Mouse (Mus musculus) intestine, embryonic 14.5 days (tissue): ENCODE measurements around the gene Prr14l. TPM values are rescaled to one million over a fixed set of nuclear protein-coding genes. Genes with fewer than 3 reads are reported as not detected.

Source experiments
- polyA plus RNA-seq: library from polyadenylated mRNA; unstranded; fragments of >200 nt; fragmentation: Nextera tagmentation; extraction: Ambion mirVana; gene quantifications from 2 replicates; pipeline ENCODE4 v1.2.1, GENCODE M21; 2014

Gene Prr14l
- polyA plus RNA-seq, 1 experiment from 2014 or later, result 22.1 TPM

Other genes with a start within 250 kb of the Prr14l start
- gene Yes1, start 243.1 kb downstream of the Prr14l start, polyA plus RNA-seq, result 37.2 and 42.3 TPM in 2 replicates
- 93.8 and 96.4 TPM in 2 replicates for gene Pisd, start 68.6 kb downstream of the Prr14l start, polyA plus RNA-seq
- gene Gm20671, start 27.1 kb downstream of the Prr14l start, polyA plus RNA-seq, result not detected in 2 replicates
- 23.2 and 24.6 TPM in 2 replicates for gene Depdc5, start 9.4 kb upstream of the Prr14l start, polyA plus RNA-seq
- 419 and 446 TPM in 2 replicates for gene Ywhah, start 164.6 kb upstream of the Prr14l start, polyA plus RNA-seq
- 15.1 and 17.5 TPM in 2 replicates for gene Slc5a1, start 250.0 kb upstream of the Prr14l start, polyA plus RNA-seq